Mouse (Mus musculus): ENCODE results near the gene Ppp1r17. TPM values are rescaled to one million over a fixed set of nuclear protein-coding genes. Genes with fewer than 3 reads are reported as not detected.

Gene Ppp1r17
- polyA plus RNA-seq, 1 experiment from 2014 or later = 3.2 TPM

- Histone ChIP-seq H3K27ac (ENCODE audit: low read length) (no peak overlapping the region), H3K9ac (ENCODE audit: low read length) (no peak overlapping the region), H3K36me3 (ENCODE audit: control insufficient read depth, insufficient read depth) (no peaks in the 10 kb centered on the region), H3K4me1 (ENCODE audit: control insufficient read depth, insufficient read depth, low read length) (no peaks in the 10 kb centered on the region), H3K9me3 (replicated peaks; ENCODE audit: control insufficient read depth, low read length) (no peaks in the 10 kb centered on the region), H3K4me3 (ENCODE audit: low read length) (no peak overlapping the region), H3K27me3 (ENCODE audit: control insufficient read depth, insufficient read depth, low read length) (no peaks in the 10 kb centered on the region), H3K4me2 (ENCODE audit: low read depth, low read length) (no peak overlapping the region)
- WGBS = 37% methylated on average over 5 of the region's 5 CpGs
- peak; percentile 49; the same call in 1 of the 2 replicates for ATAC-seq (replicated peaks; ENCODE audit: extremely low read depth, insufficient read depth, low FRiP score)
Observed at GRCm38 (mm10) chr6:56066632-56067282, 49.5 kb downstream of the Ppp1r17 start.

GRCm38 (mm10) chr6:56068516-56068915 lies 51.2 kb downstream of the Ppp1r17 start:
- Histone ChIP-seq H3K9me3 (replicated peaks; ENCODE audit: control insufficient read depth, low read length) (no peaks in the 10 kb centered on the region), H3K9ac (ENCODE audit: low read length) (no peak overlapping the region), H3K4me3 (ENCODE audit: low read length) (no peak overlapping the region), H3K4me2 (ENCODE audit: low read depth, low read length) (no peak overlapping the region), H3K27me3 (ENCODE audit: control insufficient read depth, insufficient read depth, low read length) (no peaks in the 10 kb centered on the region), H3K36me3 (ENCODE audit: control insufficient read depth, insufficient read depth) (no peaks in the 10 kb centered on the region), H3K4me1 (ENCODE audit: control insufficient read depth, insufficient read depth, low read length) (no peaks in the 10 kb centered on the region), H3K27ac (ENCODE audit: low read length) (no peak overlapping the region)
- no peak for ATAC-seq (replicated peaks; ENCODE audit: extremely low read depth, insufficient read depth, low FRiP score)

GRCm38 (mm10) chr6:56076378-56076805 lies 59.1 kb downstream of the Ppp1r17 start:
- no peaks in the 10 kb centered on the region for H3K4me1 ChIP-seq (ENCODE audit: control insufficient read depth, insufficient read depth, low read length)
- no peak overlapping the region for H3K4me3 ChIP-seq (ENCODE audit: low read length)
- ATAC-seq (replicated peaks; ENCODE audit: extremely low read depth, insufficient read depth, low FRiP score) = peak; percentile 52; the same call in 1 of the 2 replicates
- H3K27ac ChIP-seq (ENCODE audit: low read length) = no peak overlapping the region; the same call in 1 of the 2 replicates
- whole genome bisulfite sequencing = 41% methylated on average over 4 of the region's 4 CpGs
- no peaks in the 10 kb centered on the region for H3K9me3 ChIP-seq (replicated peaks; ENCODE audit: control insufficient read depth, low read length)
- H3K4me2 ChIP-seq (ENCODE audit: low read depth, low read length) = no peak overlapping the region
- H3K36me3 ChIP-seq (ENCODE audit: control insufficient read depth, insufficient read depth) = no peaks in the 10 kb centered on the region
- no peaks in the 10 kb centered on the region for H3K27me3 ChIP-seq (ENCODE audit: control insufficient read depth, insufficient read depth, low read length)
- H3K9ac ChIP-seq (ENCODE audit: low read length) = no peak overlapping the region

Other genes with a start within 250 kb of the Ppp1r17 start
- 0.04 and 0.09 TPM in 2 replicates for gene Itprid1, start 180.6 kb upstream of the Ppp1r17 start, polyA plus RNA-seq (2015; fragmentation: Nextera tagmentation; extraction: Ambion mirVana)